Mouse (Mus musculus) mouse trophoblast stem cell (cell line): Measurements from ENCODE around the gene Efna4.

Source experiments
- in situ Hi-C, 2 experiments: fragments of 300-500 bp; cut with MseI, MboI; formaldehyde crosslinking; loops; 2 replicates in 1 of 2; 3 replicates in 1 of 2; pipeline ENCODE4 v1.15.1; 2025

Gene Efna4

GRCm38 (mm10) chr3:89331561-89331960 lies 6.3 kb downstream of the Efna4 start:
- in situ Hi-C loops = no loop called here

- in situ Hi-C loops = no loop called here
Measured at GRCm38 (mm10) chr3:89330948-89331347, 6.9 kb downstream of the Efna4 start.

- in situ Hi-C loops = no loop called here
Measured at GRCm38 (mm10) chr3:89330346-89330745, 7.5 kb downstream of the Efna4 start.

- in situ Hi-C loops = no loop called here
Measured at GRCm38 (mm10) chr3:89328623-89329022, 9.2 kb downstream of the Efna4 start.

GRCm38 (mm10) chr3:89327371-89327870 lies 10.4 kb downstream of the Efna4 start:
- in situ Hi-C loops = no loop called here

GRCm38 (mm10) chr3:89325882-89326281 lies 11.9 kb downstream of the Efna4 start:
- in situ Hi-C loops = no loop called here

GRCm38 (mm10) chr3:89322514-89323165 lies 15.2 kb downstream of the Efna4 start, which contains the start of gene Efna3:
Efna3 (minus strand) TSS chr3:89322965.
- in situ Hi-C loops = no loop called here

GRCm38 (mm10) chr3:89322131-89322500 lies 15.7 kb downstream of the Efna4 start:
- in situ Hi-C loops = no loop called here

- in situ Hi-C loops = no loop called here
Measured at GRCm38 (mm10) chr3:89321183-89322130, 16.4 kb downstream of the Efna4 start.

- in situ Hi-C loops = no loop called here
Measured at GRCm38 (mm10) chr3:89320581-89321182, 17.1 kb downstream of the Efna4 start.

GRCm38 (mm10) chr3:89319591-89320350 lies 18.1 kb downstream of the Efna4 start:
- in situ Hi-C loops = no loop called here

GRCm38 (mm10) chr3:89318971-89319590 lies 18.7 kb downstream of the Efna4 start:
- in situ Hi-C loops = no loop called here

- in situ Hi-C loops = no loop called here
Measured at GRCm38 (mm10) chr3:89318316-89318715, 19.5 kb downstream of the Efna4 start.

- in situ Hi-C loops = no loop called here
Measured at GRCm38 (mm10) chr3:89317246-89317645, 20.6 kb downstream of the Efna4 start.

- in situ Hi-C loops = no loop called here
Measured at GRCm38 (mm10) chr3:89316833-89317232, 21.0 kb downstream of the Efna4 start.

GRCm38 (mm10) chr3:89315930-89316831 lies 21.6 kb downstream of the Efna4 start:
- in situ Hi-C loops = no loop called here

- in situ Hi-C loops = no loop called here
Measured at GRCm38 (mm10) chr3:89315195-89315929, 22.5 kb downstream of the Efna4 start.

- in situ Hi-C loops = no loop called here
Measured at GRCm38 (mm10) chr3:89314791-89315190, 23.0 kb downstream of the Efna4 start.

GRCm38 (mm10) chr3:89314340-89314739 lies 23.5 kb downstream of the Efna4 start:
- in situ Hi-C loops = no loop called here
